Mouse (Mus musculus) lung, postnatal 0 days (tissue): ENCODE results near the gene Iqcf3. TPM values are rescaled to one million over a fixed set of nuclear protein-coding genes. Genes with fewer than 3 reads are reported as not detected.

Experiments
- ATAC-seq: fragments of 200-750 bp; cut with Nextera tagmentation; 2 replicates; pipeline ENCODE4 v1.8.0; 2017; ENCODE audit warnings: moderate library complexity
- DNase-seq: peaks from one replicate; pipeline ENCODE4 v3.0.0-alpha.2; 2016; ENCODE audit warnings: low spot score
- H3K27ac ChIP-seq: fragments of 300-500 bp; sonication (generic); 2 replicates; pipeline ENCODE4 v1.5.1; 2014; ENCODE audit warnings: antibody characterized with exemption, mild to moderate bottlenecking, low read length, mixed read lengths
- H3K27me3 ChIP-seq: fragments of 300-500 bp; sonication (generic); replicated peaks from 2 replicates; pipeline ENCODE4 v1.6.1; 2014; ENCODE audit warnings: low read length, mixed read lengths; ENCODE audit not compliant: insufficient read depth
- H3K36me3 ChIP-seq: fragments of 300-500 bp; sonication (generic); 2 replicates; pipeline ENCODE4 v1.6.1; 2014; ENCODE audit warnings: low read length, mixed read lengths; ENCODE audit not compliant: insufficient read depth
- H3K4me1 ChIP-seq: fragments of 300-500 bp; sonication (generic); 2 replicates; pipeline ENCODE4 v1.6.1; 2014; ENCODE audit warnings: antibody characterized with exemption, low read depth, low read length, mixed read lengths; ENCODE audit not compliant: insufficient read depth
- H3K4me2 ChIP-seq: fragments of 300-500 bp; sonication (generic); replicated peaks from 2 replicates; pipeline ENCODE4 v1.6.1; 2014; ENCODE audit warnings: low read depth, mild to moderate bottlenecking, low read length, moderate library complexity, mixed read lengths
- H3K4me3 ChIP-seq: fragments of 300-500 bp; sonication (generic); 2 replicates; pipeline ENCODE4 v1.5.1; 2014; ENCODE audit warnings: low read depth, low read length
- H3K9ac ChIP-seq: fragments of 300-500 bp; sonication (generic); replicated peaks from 2 replicates; pipeline ENCODE4 v1.6.1; 2014; ENCODE audit warnings: low read depth, mild to moderate bottlenecking
- H3K9me3 ChIP-seq: fragments of 300-500 bp; sonication (generic); 2 replicates; pipeline ENCODE4 v1.6.1; 2016; ENCODE audit warnings: low read length, mixed read lengths
- CTCF ChIP-seq: IDR thresholded peaks from 2 replicates; pipeline ENCODE4 v1.5.1; 2016; ENCODE audit warnings: antibody characterized with exemption, mild to moderate bottlenecking
- EP300 ChIP-seq: IDR thresholded peaks from 2 replicates; pipeline ENCODE4 v1.6.1; 2016; ENCODE audit warnings: antibody characterized with exemption, mild to moderate bottlenecking, control low read depth
- WGBS: fragments of 180-500 bp; shearing (Covaris S2); extraction: QIAGEN DNeasy Blood & Tissue Kit; methylation state at CpG from one replicate; pipeline ENCODE4 v1.1.7; 2014; 5-methylcytosine and 5-hydroxymethylcytosine counted together
- polyA plus RNA-seq: library from polyadenylated mRNA; unstranded; fragments of >200 nt; fragmentation: Nextera tagmentation; extraction: Ambion mirVana; gene quantifications from 2 replicates; pipeline ENCODE4 v1.2.1, GENCODE M21; 2015

The Iqcf3 gene
- polyA plus RNA-seq, 1 experiment from 2014 or later: not detected

DNA sequence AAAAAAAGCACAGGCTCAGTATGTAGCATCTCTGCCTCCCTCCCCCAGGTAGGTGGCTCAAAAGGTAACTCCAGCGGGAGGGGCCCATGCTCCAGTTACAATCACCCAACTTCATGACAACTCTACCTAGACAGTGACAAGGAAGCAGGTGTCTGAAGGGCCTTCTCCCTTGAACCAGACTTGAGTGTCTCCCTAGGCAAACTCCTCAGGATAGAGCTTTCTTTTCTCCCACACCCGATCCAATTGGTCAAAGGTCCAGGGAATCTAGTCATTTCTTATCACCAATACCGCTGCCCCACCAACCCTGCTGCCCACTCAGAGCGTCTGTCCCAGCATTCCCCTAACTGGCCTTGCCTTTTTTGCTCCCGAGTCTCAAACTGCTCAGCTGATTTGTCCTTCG is 94.7 kb downstream of the Iqcf3 start:
- no peaks in the 10 kb centered on the region for H3K9me3 ChIP-seq
- ATAC-seq: no peak
- H3K27me3 ChIP-seq: 0 out of 2 replicates have a peak, but pooled peaks cover 5% of the 10 kb centered on the region
- H3K4me1 ChIP-seq: peaks cover 4% of the 10 kb centered on the region
- TF ChIP-seq CTCF: no peak
- no peak for TF ChIP-seq EP300
- DNase-seq: no peak
- H3K4me3 ChIP-seq: no peak overlapping the region
- peaks cover 9% of the 10 kb centered on the region for H3K36me3 ChIP-seq
- no peak overlapping the region for H3K27ac ChIP-seq
- WGBS: 83% methylated on average over 6 of the region's 6 CpGs
- no peak overlapping the region for H3K9ac ChIP-seq
- H3K4me2 ChIP-seq: no peak overlapping the region

DNA sequence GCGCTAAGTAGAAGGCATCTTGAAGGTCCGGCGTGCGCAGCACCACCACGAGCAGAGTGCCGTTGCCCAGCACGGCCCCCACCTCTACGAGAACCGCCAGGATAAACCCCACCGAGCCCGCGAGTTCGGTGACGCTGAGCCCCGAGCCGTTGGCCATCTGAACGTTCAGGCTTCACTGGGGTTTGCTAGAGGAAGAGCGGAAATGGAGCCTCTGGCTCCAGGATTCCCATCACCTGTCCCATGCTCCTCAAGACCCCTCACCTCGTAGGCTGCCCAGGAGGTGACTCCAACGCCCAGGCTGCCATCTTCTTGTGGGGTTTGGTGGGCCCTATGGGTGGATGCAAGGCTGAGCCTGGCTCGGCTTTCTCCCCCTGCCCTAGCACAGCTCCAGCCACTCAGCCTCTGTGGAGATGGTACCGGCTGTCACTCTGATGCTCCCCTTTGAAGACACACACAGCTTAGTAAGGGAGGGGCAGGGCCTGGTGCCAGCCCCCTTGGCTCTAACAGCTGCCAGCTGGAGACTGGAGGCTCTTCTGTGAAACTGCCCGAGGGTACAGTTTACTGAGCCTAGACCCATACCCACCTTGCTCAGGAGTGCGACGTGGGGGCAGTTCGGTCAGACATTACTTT is 95.7 kb downstream of the Iqcf3 start, which contains the start of gene Gpr62:
Gene Gpr62 (minus strand): TSS at position 368 of the 630 bp plus-strand sequence.
- H3K9me3 ChIP-seq: no peaks in the 10 kb centered on the region
- TF ChIP-seq EP300: no peak
- no peak for TF ChIP-seq CTCF

DNA sequence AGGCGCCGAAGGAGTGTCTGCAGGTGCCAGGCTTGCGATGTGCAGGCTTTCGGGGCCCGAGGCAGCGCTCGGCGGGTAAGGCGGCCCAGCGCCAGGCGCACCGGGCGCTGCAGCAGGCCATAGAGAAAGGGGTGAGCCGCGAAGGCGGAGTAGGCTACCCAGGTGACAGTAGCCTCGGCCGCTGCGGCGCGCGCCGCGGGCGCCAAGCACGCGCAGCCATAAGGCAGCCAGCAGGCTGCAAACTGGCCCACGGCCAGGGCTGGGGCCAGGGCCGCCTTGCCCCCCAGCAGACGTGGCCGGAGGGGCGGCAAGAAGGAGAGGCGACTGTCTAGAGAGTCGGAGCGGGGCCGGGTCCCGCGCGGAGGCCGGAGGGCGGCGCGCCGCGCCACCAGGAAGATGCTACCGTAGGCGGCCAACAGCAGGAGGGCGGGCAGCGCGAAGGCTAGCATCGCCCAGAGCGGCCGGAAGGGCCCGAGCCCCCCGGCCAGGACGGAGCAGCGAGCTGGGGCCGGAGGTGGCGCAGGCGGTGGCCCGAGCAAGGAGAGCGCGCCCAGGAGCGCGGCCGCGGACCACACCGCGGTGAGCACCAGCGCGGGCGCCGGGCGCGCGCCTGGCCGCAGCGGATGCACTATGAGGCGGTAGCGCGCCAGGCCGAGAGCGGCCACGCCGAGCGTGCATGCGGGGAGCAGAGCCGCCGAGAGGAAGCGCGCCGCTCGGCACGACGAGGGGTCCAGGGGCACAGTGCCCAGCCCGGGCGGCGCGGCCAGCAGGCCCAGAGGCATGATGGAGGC is 96.5 kb downstream of the Iqcf3 start:
- H3K27me3 ChIP-seq: 0 out of 2 replicates have a peak, but pooled peaks cover 5% of the 10 kb centered on the region
- H3K4me2 ChIP-seq: peak overlapping the region; percentile 95
- H3K4me3 ChIP-seq: peak overlapping the region; percentile 49
- no peak overlapping the region for H3K27ac ChIP-seq
- ATAC-seq: peak; percentile 67
- peaks cover 4% of the 10 kb centered on the region for H3K4me1 ChIP-seq
- no peaks in the 10 kb centered on the region for H3K9me3 ChIP-seq
- DNase-seq: peak; percentile 23
- WGBS: 2% methylated on average over 81 of the region's 99 CpGs
- peaks cover 9% of the 10 kb centered on the region for H3K36me3 ChIP-seq
- peak overlapping the region; percentile 34; the same call in 1 of the 2 replicates for H3K9ac ChIP-seq
- TF ChIP-seq CTCF: no peak

More for the DNA sequence above, 95.7 kb downstream of the Iqcf3 start, which contains the start of gene Gpr62:
- Histone ChIP-seq H3K4me1 (peaks cover 4% of the 10 kb centered on the region), H3K27ac (no peak within 1 kb of the TSS), H3K9ac (peak within 1 kb of the TSS; percentile 34; the same call in 1 of the 2 replicates), H3K27me3 (0 out of 2 replicates have a peak, but pooled peaks cover 5% of the 10 kb centered on the region), H3K4me3 (peak within 1 kb of the TSS; percentile 49), H3K36me3 (peaks cover 9% of the 10 kb centered on the region), H3K4me2 (peak within 1 kb of the TSS; percentile 95)
- no peak for DNase-seq
- no peak for ATAC-seq
- 37% methylated on average over 26 of the region's 26 CpGs for WGBS

DNA sequence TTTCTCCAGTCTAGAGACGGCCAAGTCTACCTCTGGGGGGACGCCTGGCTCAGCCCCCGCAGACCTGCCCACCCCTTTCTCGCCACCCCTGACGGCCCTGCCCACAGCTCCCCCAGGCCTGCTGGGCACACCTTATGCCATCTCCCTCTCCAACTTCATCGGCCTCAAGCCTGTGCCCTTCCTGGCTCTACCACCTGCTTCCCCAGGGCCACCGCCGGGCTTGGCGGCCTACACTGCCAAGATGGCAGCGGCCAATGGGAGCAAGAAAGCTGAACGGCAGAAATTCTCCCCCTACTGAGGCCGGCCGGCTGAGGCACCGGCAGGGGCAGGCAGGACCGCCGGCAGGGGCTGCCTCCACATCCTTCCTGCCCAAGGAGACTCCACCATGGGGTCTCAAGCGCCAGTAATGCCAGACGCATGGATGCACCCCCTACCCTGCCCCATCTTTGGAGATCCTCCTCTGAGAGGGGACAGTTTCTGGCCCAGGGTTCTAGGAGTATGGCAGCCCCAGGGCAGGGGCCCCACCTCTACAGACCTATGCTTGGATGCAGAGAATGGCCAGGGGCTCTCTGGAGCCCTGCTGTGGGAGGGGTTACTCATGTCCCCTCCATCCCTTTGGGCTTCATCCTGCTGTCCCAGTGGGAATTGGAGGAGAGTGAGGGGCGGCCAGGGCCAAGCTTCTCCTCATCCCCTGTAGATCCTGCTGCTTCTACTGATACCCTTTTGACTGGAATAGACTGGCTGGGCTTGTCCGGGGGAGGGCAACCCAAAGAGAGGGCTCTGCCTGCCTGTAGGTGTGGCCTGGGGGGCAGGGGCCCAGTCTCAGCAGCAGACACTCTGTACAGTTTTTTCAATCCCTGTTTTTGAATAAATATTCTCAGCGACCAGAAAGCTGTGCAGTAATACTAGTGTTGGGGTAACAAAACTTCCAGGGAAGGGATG is 98.0 kb downstream of the Iqcf3 start:
- no peak overlapping the region for H3K4me3 ChIP-seq
- peaks cover 9% of the 10 kb centered on the region for H3K36me3 ChIP-seq

DNA sequence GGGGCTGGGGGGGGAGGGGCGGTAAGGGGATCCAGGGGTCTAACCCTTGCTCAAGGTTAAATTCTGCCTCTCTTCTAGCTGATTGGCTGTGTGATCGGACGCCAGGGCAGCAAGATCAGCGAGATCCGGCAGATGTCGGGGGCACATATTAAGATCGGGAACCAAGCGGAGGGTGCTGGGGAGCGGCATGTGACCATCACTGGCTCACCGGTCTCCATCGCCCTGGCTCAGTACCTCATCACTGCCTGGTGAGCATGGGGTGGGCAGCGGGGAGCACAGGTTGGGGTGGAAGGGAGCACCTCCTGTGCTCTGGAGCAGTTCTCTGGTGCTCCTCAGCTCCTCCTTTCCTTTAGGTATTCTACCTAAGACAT is 99.0 kb downstream of the Iqcf3 start:
- DNase-seq: no peak
- Histone ChIP-seq H3K27ac (no peak overlapping the region), H3K4me2 (no peak overlapping the region), H3K36me3 (peaks cover 9% of the 10 kb centered on the region), H3K27me3 (0 out of 2 replicates have a peak, but pooled peaks cover 5% of the 10 kb centered on the region), H3K9me3 (no peaks in the 10 kb centered on the region), H3K4me1 (peaks cover 4% of the 10 kb centered on the region), H3K4me3 (no peak overlapping the region), H3K9ac (no peak overlapping the region)
- WGBS: 91% methylated on average over 12 of the region's 12 CpGs
- TF ChIP-seq EP300 (no peak), CTCF (no peak)
- no peak for ATAC-seq

More for the DNA sequence above, 98.0 kb downstream of the Iqcf3 start:
- Histone ChIP-seq H3K4me2 (no peak overlapping the region), H3K4me1 (peaks cover 4% of the 10 kb centered on the region), H3K9ac (no peak overlapping the region), H3K27ac (no peak overlapping the region), H3K9me3 (no peaks in the 10 kb centered on the region), H3K27me3 (0 out of 2 replicates have a peak, but pooled peaks cover 5% of the 10 kb centered on the region)
- no peak for TF ChIP-seq EP300
- 85% methylated on average over 21 of the region's 21 CpGs for WGBS
- no peak for DNase-seq
- no peak for ATAC-seq
